Mouse (Mus musculus) T-helper 17 cell (primary cell): ENCODE results near the gene Pax3.

Experiments used
- in situ Hi-C, 2 experiments: fragments of 300-600 bp; cut with MboI, MseI; formaldehyde crosslinking; loops; 1 replicate in 1 of 2; 2 replicates in 1 of 2; pipeline ENCODE4 v1.15.1; 2025; ENCODE audit warnings: high pct_unique_total_duplicates in 2 of 2

Gene Pax3

DNA sequence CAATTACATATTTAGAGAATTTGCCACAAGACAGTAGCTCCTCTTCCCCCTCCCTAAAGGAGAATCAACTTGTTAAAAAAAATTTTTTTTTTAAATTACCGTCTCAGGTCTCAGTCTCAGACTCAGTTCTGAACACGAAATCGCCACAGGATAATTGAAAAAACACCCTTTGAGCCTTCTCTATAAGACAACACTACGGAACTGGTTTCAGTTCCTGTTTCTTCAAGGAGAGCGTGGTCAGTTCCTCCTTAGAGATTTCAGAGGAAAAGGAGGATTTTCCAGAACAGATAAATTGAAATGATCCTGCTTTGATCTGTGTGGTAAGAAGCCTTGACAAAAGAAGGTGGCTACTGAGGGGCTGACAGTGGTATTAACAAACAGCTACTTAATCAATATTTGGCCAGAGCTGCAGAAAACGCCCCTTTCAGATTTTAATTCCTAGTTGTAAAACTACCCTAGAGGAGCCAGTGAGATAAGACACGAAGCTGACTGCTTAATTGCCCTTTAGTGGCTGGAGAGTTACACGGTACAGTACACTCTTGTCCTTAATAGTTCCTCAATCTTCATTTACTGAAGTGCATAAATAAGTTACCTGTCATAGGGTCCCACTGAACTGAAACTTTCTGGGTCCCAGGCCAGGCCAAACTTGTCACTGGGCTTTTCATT lies 9.7 kb downstream of the Pax3 start:
- in situ Hi-C loops = no loop called here

DNA sequence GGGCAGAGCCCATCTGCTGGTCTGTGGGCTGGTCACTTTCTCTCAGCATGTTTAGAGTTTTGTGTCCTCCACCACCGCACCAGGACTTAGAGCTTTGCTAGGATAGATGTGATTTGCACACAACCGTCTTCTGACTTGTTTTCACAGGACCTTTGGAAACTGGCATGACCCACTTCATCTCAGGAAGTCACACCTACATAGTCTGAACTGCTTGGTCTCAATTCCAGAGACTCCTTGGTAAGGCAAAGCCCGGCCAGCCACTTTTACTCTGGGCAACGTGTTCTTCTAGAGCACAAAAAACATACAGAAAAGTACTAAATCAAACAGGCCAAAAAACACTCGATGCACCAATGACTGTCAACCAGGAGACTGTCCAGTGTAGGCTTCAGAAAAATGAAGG lies 14.0 kb downstream of the Pax3 start:
- in situ Hi-C loops = no loop called here

DNA sequence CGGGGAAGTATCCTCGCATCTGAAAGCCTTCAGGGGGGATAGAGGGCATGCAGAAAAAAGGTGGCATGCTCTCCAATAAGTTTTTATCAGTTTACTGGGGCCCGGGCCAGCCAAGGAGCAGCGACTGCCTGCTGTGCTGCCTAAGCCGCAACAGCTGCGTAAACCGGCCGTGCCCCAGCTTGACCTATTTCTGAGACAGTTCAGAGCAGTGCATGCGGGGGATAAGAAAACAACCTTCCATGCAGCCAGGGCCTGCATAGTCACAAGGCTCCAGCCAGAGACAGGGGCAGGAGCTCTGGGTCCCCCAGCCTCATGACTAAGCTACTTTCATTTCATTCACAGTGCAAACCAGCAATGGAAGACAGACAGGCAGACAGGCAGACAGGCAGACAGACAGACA lies 15.1 kb downstream of the Pax3 start:
- in situ Hi-C loops = no loop called here

DNA sequence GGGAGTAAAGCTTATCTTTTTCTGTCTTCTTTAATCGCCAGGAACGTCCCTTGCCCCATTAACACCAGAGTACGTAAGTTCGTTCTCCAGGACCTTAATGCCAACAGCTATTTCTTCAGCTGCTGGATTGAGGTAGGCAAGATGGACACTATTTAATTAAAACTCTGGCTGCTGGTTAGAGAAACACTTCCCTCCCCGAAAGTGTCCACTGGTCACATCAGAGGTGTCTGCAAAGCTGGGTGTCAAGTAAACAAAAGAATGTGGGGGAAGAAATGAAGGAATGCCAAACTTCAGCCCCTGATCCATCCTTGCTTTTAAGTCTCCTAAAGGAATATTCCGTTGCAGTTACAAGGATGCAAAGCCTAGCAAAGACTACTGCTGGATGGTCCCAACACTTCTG lies 24.6 kb downstream of the Pax3 start:
- in situ Hi-C loops = no loop called here

DNA sequence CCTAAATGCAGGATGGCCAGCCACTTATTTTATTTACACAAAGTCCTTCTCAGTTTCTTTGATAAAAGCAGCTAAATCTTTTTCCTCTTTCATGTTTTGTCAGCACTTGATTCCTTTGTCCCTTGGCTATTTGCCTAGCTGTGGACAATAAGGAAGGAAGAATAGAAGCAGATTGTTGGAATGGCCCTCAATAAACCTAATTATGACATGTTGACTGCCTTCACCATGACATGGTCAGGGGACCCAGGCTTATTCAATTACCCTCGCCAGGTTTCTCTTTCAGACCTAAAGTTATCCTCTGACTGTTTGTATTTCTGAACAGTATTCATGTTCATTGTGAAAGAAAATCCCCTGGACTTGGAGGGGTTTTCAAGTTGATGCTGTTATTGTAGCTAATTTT lies 25.3 kb downstream of the Pax3 start:
- in situ Hi-C loops = no loop called here

DNA sequence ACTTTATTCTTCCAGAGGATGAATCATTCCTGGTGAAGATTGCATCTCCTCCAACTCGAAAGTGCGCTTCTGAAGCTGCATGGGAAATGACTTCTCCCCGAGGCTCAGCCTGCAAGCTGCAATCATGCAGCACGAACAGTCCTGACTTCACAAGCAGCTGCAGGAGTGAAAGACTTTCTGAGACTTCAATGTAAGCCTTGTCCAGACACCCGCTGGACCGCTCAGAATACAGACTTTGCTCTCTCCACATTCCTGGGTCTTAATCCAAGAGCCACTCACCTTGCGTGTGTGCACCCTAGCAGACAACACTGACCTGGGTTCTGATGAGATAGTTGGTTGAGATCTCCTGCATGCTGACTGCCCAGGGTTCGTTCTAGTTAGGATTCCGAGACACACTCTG lies 26.2 kb downstream of the Pax3 start:
- in situ Hi-C loops = no loop called here

DNA sequence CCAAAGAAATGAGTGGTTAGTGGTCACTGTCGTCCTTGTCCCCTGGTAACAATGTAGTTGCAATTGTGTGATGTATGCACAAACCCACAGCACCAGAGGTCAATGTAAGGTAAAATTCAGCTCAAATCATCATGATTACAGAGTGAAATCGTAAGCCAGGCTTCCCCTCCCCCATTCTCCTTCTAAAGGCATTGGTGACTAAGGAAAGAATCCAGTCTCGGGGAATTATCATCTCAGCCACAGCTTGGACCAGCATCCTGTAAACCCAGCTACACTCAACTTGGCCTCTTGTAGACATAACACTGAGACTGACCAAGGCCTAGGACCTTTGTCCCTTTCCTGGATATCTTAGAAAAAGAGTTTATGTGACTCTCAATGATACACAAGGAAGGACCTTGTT lies 28.1 kb downstream of the Pax3 start:
- in situ Hi-C loops = no loop called here

DNA sequence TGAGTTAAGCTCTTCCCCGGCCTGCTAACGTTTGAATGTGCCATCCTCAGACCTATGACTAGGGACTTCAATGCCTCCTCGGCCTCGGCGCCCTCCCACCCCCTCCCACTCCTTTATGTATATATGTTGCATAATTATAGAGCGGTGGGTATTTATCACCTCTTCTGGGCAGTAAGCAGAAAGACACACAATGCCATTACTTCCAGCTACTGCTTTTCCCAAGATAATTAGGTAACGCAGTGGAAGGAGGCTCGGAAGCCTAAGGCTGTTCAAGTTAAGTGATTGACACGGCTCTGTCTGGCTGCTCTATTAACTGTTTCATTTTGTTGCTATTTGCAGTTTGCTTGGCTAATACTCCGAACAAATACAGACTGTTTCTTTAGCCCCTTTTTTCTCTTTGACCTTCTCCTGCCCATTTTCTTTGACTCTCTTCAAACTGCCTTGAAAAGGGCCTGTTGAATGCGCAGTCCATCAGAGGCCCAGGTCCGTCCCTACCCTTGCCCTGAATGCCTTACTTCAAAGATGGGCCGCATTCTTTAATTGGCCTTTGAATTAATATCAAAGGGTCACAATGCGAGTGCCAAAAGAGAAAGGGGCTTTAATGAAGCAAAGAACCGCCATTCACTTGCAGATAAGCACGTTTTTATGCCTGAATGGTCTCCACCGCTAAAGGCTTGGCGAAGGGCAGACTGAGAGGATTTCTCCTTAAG lies 29.2 kb downstream of the Pax3 start:
- in situ Hi-C loops = no loop called here

DNA sequence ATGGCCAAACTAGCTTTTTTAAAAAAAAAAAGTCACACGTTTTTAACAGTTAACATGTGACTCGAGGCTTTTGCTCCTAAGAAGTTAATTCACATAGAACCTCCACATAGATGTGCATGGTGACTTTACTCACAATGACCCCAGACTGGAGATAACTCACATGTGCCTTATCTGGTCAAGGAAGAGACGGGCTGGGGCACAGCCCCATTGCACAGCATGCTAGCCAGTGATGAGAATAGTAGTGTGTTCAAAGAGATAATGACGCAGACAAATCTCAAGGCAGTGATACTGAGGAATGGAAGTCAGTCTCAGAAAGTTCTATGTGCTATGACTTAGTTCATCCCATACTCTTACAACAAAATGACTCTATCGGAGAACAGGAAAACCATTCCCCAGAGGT lies 35.2 kb downstream of the Pax3 start:
- in situ Hi-C loops = no loop called here

DNA sequence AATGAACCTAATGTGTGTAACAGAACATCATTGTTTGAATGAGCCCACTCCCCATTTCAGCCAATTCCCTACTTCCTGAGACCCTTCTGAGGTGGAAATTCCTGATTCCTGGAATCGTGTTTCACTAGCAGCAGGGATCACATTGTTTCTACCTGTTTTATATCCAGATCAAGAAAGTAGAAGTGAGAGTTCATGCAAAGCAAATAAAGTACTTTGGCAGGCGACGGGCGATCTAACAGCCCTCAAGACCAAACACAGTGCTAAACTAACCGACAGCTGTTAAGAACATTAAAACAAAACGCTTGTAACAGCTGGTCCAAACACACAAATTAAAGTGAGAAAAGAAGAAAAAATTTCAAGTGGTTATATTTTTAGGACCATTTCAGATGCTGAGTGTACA lies 39.0 kb downstream of the Pax3 start:
- in situ Hi-C loops = no loop called here

DNA sequence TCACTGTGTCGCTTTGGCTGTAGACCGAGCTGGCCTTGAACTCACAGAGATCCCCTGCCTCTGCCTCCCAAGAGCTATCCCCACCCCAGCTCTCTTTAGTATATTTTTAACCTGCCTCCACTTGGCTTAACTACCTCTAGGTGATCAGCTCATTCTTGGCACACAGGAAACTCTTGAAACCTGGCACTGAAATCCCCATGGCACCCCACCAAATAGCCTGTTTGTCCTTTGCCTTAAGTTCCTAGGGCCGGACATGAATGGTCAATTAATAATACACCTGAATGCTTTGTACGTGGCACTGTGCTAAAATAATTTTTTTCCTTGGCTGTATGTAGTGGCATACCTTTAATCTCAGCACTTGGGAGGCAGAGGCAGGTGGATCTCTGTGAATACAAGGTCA lies 41.1 kb downstream of the Pax3 start:
- in situ Hi-C loops = no loop called here

DNA sequence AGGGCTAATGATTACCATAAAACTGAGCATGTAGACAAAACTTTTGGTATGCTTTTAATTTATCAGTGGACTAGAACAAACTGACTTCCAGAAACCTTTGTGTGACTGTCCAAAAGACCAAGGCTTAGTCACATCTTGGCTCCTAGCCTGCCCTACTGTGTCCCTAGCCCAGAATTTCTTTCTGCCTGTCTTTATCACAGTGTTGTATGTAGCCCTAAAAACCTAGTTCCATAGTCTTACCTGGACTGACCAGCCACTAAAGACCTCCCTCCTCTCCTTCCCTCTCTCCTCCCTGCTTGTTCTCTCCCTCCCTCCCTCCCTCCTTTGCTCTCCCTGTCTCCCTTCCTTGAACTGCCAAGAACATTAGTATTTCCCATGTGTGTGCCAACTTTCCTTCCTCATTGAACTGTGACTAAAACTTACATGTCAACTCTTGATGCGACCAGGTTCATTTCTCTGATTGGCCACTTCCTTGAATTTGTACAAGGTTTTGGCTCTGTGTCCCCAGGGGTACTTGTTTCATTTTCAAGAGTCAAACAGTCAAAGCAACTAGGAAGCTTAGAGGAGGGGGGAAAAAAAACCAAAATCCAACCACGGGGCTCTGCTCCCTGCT lies 48.8 kb downstream of the Pax3 start:
- in situ Hi-C loops = no loop called here

DNA sequence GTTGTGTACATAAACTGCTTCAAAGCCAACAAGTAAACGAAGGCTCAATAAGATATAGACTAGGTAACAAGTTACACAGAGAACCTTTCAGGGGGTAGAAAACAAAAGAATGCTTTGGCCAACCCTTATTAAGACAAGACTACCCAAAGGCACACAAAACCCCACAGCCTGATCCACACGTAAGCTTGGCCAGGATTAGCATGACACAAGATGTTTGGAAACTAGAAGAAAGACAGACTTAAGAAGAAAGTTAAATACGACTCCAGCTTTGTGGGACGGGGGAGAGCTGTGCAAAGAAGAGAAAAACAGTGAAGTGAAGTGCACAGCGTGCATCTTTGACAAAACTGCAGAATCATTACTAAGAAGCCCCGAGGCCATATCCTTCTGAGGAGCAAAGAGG lies 53.5 kb downstream of the Pax3 start:
- in situ Hi-C loops = no loop called here

DNA sequence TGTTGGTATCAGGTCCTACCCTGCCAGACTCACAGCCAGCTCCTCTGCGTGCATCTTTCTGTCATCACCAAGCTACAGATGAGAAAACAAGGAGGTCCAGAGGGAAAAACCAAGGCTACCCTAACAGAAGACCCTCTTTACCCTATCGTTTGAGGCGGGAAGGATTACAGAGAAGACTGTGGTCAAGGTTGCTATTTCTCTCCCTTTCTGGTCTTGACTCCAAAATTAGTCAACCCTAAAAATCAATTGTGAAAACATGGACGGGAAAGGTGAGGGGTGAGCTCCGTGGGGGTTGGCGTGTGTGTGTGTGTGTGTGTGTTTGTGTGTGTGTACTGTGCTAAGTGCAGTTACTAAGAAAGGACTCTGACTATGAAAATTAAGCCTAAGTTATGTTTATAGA lies 54.0 kb downstream of the Pax3 start:
- in situ Hi-C loops = no loop called here

DNA sequence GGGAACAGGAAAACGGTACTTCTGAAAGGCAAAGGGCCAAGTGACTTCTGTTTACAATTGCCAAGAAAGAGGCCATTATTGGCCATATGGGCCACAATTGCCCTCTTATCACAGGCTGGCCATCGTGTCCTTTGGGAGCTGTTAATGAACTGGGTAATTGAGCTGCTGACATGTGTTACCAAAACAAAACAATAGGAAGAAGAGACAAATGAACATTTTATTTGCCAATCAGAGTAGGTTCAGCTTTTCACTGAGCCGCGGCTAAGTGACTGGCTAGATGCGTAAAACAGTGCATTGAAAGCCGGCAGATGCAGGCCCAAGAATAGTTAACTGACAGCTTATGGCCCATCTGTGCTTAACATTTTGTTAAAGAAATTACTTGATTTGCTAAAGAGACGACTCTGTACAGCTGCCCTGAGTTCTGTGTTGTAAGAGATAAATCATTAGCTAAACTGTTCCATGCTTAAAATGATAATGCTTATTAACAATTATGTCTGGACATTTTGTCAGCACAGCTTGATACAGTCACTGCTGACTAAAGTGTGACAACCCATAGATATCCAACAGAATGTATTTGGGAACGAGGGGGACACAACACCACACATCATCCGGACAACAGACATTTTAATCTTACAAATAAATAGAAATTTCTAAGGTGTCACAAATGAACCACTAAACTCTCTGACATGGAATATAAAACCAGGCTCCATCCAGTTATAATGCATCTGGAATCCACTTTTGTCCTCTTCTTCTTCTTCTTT lies 55.0 kb downstream of the Pax3 start:
- in situ Hi-C loops = no loop called here

DNA sequence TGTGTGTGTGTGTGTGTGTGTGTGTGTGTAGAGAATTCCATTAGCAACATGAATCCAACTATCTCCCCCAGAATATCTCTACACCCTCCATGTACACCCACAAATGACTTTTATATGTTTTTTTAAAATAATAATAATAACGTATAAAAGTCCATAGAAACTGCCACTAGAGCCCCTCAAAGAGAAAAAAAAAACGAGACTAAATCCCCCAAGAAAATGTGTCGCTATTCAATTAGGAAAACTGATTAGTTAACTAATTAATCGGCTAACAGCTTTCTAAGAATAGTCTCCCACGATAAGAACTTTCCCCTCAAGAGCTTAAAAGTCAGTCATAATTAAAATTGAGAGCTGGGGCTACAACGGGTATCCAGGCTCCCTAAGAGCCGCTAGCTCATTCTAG lies 55.6 kb downstream of the Pax3 start:
- in situ Hi-C loops = no loop called here

DNA sequence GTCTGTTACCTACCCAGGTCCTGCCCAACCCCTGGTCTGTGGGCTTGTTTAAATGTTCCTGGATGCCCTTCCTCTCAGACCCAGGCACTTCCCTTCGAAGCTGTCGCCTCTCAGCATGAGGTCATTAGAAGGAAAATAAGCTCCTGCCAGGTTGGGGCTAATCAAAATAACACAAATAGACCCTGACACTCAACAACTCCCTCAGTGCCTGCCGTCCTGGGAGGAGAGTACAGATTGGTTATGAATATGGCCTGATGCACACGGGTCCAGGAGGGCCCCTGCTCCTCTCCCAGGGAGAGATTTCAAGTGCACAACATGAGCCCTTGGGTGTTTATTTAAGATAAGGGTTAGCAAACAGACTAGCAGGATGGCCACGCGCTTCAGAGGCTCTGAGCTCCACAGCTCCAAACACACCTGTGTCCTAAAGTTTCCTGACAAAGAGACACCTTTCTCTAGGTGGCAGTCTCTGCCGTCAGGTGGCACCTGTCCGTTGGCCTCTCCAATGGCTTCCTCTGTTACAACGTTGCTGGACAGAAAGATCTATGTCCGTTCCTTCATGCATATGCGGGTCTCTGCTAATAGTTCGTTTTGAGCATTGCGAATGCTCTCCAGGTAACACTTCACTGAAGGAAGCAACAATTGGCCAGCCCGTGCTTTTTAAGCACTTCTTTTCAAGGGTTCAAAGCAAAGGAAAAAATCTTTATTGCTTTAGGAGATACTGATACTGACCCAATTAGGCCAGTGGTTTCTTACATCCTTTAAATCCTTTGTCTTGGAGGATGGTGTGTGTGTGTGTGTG lies 56.2 kb downstream of the Pax3 start:
- in situ Hi-C loops = no loop called here

DNA sequence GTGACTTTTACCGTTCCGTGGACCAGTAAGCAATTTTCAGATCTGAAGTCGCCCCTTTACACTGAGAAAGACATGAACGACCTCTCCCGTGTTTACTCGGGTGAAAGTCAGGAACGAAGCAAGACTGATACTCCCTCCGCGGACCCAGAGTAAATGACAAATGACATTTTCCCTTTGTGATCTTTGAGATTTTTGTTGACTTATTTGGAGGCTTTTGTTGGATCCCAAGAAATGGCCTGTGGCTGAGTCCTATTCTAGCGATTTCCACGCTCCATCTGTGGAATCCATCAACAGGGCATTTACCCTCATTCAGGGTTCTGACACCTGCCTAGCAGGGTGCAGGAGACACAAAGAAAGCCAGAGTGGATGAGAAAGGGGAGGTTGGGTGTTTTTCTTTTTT lies 57.6 kb downstream of the Pax3 start:
- in situ Hi-C loops = no loop called here

DNA sequence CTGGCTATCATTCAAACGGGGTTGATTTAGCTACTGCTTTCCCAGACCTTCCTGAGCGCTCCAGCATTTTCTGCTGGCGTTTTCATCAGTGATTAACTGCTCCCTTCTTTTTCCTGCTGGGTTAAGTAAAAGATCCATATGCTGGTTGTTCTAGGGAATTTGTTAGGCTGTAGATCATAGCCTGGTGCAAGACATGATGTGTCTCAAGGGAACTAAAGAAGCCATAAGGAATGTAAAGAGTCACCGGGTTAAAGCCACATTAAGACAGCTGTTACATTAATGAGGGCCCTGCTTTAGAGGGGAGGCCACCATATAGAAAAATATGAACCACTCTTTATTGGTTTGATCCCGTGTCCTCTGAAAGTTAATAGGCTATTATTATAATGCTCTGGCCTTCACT lies 67.7 kb downstream of the Pax3 start:
- in situ Hi-C loops = no loop called here

DNA sequence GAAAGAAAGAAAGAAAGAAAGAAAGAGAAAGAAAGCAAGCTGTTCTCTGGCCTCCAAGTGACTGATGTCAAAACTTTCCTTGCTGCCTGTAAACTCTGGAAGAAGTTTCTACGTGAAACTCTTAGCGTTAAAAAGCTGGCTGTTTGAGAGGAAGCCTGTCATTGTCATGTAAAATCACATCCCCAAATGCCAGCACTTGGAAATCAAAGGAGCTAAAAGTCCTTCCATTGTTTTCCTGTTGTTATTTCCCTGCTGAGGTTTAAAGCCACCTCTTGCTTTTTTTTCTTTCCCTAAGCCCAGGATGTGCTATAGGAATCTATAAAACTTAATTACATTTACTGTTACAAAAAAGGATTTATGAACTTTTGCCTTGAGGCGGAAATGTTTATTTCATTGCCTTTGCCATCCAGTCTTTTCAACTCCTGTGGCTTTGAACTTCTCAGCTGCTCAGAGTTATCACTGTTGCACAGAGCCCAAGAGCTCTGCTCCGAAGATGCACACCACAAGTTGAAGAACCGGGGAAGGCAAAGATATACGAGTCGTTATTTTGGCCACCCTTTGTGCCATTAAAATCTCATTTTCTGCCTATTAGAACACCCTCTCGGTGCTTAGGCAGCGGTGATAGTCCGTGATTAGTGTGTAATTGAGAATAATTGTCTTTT lies 76.9 kb downstream of the Pax3 start:
- in situ Hi-C loops = no loop called here

DNA sequence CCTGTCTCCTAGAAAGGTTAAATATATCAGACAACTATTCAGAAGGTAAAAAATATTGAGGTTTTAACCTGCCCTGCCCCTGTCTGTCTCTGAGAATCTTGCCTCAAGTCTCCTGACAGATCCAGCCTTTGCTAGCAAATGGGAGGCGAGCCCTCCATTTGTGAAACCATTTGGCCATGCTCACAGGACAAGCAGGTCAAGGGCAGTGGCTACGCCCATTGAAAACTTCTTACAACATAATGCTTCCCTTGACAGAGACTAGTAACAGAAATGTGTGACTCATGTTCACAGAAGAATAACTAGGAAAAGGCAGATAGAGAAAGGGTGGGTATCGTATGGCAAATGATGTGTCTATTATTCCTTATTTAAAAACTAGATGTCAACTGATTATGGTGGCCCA lies 80.9 kb downstream of the Pax3 start:
- in situ Hi-C loops = no loop called here
